Mouse (Mus musculus) ovary, postnatal 14 days (tissue): Measurements from ENCODE around the gene Ptpn1.
A peak's percentile ranks its signal among the peaks of the same experiment; 100 is the strongest.

Experiments used
- DNase-seq: peaks from one replicate; pipeline ENCODE4 v3.0.0; 2022; ENCODE audit warnings: low spot score

Gene Ptpn1

DNA sequence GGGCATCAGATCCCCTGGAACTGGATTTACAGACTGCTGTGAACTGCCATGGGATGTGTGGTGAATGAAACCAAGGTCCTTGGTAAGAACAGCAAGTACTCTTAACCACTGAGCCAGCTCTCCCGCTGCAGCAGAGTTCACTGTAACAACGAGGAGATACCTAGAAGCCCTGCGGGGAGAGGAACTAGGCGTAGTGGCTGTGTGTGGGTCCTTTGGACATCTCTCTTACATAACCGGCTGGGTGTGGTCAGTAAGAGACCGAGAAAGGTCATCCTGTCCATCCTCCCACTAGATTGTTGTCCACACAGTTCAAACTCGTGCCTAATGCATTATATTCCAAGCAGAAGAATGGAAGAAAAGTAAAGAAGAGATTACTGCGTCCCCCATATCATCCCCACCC is 10.0 kb upstream of the Ptpn1 start:
- no peak for DNase-seq

DNA sequence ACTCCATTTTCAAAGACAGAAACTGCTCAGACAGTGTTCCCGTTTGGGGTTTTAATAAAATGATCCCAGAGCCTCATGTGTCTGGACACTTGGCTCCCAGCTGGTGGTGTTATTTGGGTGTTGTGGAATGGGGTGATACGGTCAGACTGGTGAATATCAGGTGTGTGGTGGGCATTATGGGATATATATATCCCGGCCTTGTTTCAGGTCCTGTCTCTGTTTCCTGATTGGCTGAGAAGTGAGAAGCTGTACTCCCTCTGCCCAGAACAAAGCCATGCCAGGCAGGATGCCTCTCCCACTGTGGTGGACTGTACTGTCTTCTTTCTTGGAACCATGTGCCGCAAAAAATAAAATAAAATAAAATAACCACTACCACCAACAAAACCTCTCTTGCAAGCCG is 7.8 kb upstream of the Ptpn1 start:
- no peak for DNase-seq

GRCm38 (mm10) chr2:167924803-167925604 is 6.9 kb upstream of the Ptpn1 start:
- peak; percentile 72 for DNase-seq

DNA sequence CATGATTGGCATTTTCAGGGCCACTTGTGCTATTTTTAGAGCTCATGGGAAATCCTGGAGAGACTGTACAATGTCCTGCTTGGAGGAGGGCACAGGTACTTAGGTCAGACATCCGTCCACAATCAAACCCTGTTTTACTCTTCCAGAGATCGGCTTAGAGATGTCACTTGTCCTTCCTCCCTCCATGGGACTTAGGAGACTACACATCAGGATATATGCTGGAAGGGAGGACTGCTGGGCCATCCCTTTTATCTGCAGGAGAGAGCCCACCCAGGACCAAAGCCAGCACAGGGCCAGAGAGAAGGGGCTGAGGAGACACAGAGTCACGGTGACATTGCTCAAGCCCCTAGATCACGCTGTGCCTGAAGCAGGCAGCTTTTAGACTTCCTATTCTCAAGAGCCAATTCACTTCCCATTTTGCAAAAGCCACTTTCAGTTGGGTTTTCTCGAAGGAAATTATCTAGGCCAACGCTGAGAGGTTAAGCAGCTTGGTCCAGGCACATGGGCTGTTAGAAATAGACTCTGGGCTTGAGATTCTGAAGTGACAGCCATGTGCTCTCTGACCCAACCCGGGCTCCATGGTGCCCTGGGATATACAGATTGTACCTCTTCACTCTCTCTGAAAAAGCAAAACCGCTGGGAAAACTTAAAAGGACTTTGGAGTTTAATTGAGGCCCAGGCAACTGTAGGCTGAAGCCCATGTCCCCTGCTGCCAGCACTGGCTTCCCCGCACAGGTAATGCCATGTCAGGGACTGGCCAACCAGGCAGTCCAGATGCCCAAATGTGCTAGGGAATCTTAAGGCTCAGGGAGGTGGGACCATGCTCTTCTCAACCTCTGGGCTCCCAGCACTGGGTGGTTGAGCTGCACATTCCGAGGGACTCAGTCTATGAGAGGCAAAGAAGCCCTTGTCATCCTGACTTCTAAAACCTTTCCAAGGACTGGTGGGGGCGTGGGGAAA is 5.7 kb upstream of the Ptpn1 start:
- DNase-seq, result no peak

DNA sequence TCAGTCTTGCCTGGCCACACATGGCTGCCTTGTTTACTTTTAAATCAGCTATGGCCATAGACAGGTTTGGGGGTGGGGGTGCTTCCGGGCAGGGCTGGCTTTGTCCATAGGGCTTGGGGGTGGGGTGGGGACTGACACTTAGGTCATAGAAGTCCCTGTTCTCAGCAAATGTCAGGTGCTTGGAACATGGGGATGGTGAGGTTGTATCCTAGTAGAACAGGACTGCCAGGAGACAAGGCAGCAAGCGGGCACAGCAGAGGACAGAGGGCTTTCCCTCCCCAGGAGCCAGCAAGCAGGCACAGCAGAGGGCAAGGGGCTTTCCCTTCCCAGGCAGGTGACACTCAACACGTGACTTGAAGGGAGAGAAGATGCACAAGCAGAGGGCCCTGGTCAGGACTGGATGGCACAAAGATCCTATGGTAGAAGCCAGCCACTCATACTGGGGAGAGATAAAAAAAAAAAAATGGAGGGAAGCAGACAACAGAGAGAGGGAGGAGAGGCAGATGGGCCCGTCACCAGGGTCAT is 3.8 kb upstream of the Ptpn1 start:
- no peak for DNase-seq

- DNase-seq, result no peak
Measured at GRCm38 (mm10) chr2:167928972-167929371, 2.9 kb upstream of the Ptpn1 start.

- DNase-seq, result no peak
Measured at GRCm38 (mm10) chr2:167930975-167931374, 882 bp upstream of the Ptpn1 start.

DNA sequence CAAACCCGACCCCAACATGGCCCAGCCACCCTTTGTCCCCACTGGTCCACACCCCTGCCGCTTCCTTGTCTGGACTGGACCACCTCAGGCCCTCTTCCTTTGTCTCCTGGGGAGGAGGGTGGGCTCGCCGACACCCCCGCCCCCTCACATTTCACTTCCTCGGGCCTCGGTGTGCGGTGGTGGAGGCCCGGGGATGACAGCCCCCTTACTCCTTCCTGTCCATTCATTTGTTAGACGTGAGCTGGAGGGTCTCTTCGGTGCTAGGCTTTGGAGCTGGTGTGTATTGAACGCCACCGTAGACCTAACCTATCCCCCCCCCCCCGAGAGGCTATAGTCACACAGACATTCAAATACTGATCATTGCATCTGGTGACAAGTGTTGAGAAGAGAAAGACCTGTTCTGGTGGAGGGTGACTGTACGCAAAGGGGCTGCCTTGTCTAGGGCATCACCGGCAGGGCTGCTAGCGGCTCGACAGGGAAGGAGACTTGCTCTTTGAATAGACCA is 922 bp downstream of the Ptpn1 start:
- no peak for DNase-seq

- DNase-seq, result no peak
Measured at GRCm38 (mm10) chr2:167933397-167933796, 1.5 kb downstream of the Ptpn1 start.

GRCm38 (mm10) chr2:167935956-167936355 is 4.1 kb downstream of the Ptpn1 start:
- no peak for DNase-seq

GRCm38 (mm10) chr2:167938786-167939185 is 6.9 kb downstream of the Ptpn1 start:
- no peak for DNase-seq

DNA sequence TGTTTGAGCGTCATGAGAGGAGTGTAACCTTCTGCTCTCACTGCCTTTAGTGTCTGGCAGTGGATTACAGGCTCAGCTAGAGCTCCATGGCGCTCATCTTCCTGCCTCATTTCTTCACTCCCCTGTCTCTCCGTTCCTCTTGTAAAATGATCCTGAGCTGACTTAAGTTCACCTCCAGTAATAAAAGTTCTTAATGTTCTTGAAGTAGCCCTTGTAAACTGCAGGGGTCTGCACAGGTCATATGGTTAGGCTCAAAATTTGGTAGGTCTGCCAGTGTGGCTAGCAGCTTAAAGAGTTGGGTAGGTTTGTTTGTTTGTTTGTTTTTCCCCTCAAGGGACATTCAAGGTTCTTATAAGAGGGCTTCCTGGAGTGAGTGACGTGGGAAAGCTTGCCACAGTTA is 7.3 kb downstream of the Ptpn1 start:
- DNase-seq, result no peak

DNA sequence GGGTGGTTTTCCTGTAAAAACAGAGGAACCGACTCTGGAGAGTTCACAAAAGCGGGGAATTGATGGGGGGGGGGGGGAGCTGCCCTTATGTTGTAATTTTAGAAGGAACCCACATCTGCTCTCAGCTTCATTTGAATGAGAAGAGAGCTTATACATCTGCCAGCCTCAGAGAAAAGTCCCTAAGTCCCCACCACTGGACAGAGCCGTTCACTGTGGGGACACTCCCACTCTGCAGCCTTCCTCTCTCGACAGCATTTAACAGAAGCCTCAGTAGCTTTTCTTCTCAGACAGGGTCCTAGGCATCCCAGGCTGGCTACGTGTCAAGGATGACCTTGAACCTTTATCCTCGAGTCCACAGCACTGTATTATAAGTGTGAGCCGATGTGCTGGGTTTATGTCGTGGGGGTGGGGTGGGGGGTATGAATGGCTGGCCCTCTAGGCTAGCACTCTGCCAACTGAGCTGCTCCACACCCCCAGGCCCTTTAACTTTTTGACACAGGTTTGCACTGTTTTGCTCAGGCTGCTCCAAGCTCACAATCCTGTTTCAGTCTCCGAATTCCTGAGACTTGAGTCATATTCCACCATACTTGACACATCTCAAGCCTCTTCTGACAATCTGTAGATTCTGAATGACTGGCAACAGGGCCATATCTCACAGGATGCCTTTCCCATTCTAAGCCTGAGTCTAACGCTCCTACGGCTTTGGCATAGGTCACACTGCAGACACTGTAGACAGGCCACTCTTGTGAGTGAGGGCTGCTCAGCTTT is 8.0 kb downstream of the Ptpn1 start:
- DNase-seq, result no peak

- no peak for DNase-seq
Measured at GRCm38 (mm10) chr2:167940636-167941035, 8.8 kb downstream of the Ptpn1 start.

GRCm38 (mm10) chr2:167941320-167941719 is 9.5 kb downstream of the Ptpn1 start:
- DNase-seq, result no peak

DNA sequence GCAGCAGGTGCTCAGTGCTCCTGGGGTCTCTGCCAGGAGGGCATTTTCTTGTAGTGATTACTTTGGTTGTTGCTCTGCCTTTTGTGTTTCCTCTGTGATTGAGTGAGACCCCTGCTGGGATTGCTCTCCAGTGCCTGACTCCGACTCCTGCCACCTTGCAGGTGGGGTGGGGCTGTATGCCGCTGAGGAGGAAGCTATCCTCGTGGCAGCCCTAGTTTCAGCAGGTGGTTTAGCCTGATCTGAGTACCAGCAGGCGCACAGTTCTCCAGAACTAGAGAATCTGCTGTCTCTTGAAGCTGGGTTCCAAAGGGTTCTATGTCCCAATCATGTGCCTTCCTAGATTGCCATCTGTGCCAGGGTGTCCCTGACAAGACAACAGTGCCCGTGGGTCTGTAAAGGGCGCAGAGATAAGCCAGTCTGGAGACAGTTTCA is 9.9 kb downstream of the Ptpn1 start:
- DNase-seq, result no peak

- peak; percentile 59 for DNase-seq
Measured at GRCm38 (mm10) chr2:167942199-167942925, 10.5 kb downstream of the Ptpn1 start.

DNA sequence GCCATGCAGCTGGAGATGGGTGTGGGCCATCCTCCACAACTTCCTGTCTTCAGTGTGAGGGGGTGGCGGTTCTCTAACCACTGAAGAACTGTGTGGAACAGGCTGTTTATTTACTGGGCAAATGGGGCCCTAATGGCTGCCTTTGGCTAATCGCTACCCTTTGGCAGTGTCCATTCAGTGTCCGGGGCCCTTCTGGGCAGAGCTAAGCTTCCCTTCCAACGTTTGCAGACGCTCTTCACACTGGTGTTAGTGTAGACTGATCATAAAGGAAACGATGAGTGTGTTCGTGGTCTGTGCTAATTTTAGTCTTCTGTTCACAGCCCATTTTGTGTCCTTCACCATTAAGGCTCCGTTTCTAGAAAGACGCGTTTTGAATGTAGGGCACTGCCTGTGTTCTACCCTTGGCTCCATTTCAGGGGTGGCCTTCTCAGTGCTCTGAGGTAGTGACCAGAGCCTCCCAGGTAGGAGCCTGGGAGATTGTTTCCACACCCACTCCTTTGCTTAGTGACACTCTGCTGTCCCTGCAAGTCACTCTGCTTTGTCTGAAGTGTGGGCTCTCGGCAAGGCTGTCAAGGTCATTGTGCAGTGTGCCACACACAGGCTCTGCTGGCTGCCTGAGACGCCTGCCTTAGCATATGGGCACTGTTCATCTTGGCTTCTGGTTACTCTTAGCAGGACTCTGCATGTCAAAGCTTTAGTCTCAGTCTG is 11.2 kb downstream of the Ptpn1 start:
- no peak for DNase-seq

- DNase-seq, result no peak
Measured at GRCm38 (mm10) chr2:167944193-167944592, 12.3 kb downstream of the Ptpn1 start.

DNA sequence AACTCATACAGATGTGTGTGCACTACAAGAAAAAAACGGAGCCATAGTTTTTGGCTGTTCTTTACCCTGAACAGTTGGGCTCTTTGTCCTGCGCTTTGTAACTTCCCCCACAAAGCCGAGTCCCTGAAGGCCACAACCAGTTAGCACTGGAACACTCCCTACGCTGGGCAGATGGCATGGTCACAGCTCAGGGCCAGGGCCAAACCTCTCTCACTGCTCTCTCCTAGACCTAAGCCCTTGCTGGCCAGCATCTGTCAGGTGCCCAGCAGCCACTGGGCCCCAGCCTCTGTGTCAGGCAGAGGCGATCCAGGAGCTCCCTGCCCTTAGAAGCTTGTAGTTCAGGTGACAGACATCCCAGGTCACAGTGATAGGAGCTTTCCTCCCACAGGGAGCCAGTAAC is 13.6 kb downstream of the Ptpn1 start:
- no peak for DNase-seq
